Mouse (Mus musculus) adrenal gland, postnatal 25 days (tissue): ENCODE data around the gene Tnpo1. TPM values are rescaled to one million over a fixed set of nuclear protein-coding genes. Genes with fewer than 3 reads are reported as not detected.

ENCODE experiments used
- DNase-seq: peaks from one replicate; pipeline ENCODE4 v3.0.0; 2021; ENCODE audit warnings: mixed read lengths
- long read RNA-seq: library from polyadenylated mRNA; stranded (forward); transcript quantifications from one replicate; pipeline ENCODE4 v2.0.0, GENCODE M21; 2021
- total RNA-seq: library from RNA; stranded (reverse); gene quantifications from 2 replicates; pipeline ENCODE4 v1.2.3, GENCODE M21; 2021

The Tnpo1 gene
- total RNA-seq: 106 and 135 TPM in 2 replicates
- long read RNA-seq, full-length matches to known transcripts: 2 of 20 reads
- long read RNA-seq, partial matches to known transcripts: 2 of 20 reads
- long read RNA-seq, other reads (novel, unspliced or antisense): 16 of 20 reads

GRCm38 (mm10) chr13:98926213-98926957, at the start of gene Tnpo1:
Tnpo1 (minus strand) TSS chr13:98926384.
- peak; percentile 96 for DNase-seq

GRCm38 (mm10) chr13:98972090-98972489, 45.9 kb upstream of the Tnpo1 start:
- no peak for DNase-seq

- DNase-seq: no peak
Measured at GRCm38 (mm10) chr13:98971641-98972040, 45.5 kb upstream of the Tnpo1 start.

- no peak for DNase-seq
Measured at GRCm38 (mm10) chr13:98968517-98968916, 42.3 kb upstream of the Tnpo1 start.

- no peak for DNase-seq
Measured at GRCm38 (mm10) chr13:98967942-98968341, 41.8 kb upstream of the Tnpo1 start.

- DNase-seq: no peak
Measured at GRCm38 (mm10) chr13:98966583-98966982, 40.4 kb upstream of the Tnpo1 start.

- no peak for DNase-seq
Measured at GRCm38 (mm10) chr13:98963612-98964011, 37.4 kb upstream of the Tnpo1 start.

GRCm38 (mm10) chr13:98958177-98958576, 32.0 kb upstream of the Tnpo1 start:
- no peak for DNase-seq

GRCm38 (mm10) chr13:98956209-98956608, 30.0 kb upstream of the Tnpo1 start:
- no peak for DNase-seq

GRCm38 (mm10) chr13:98955676-98956075, 29.5 kb upstream of the Tnpo1 start:
- DNase-seq: no peak

- DNase-seq: peak; percentile 23
Measured at GRCm38 (mm10) chr13:98955226-98955625, 29.0 kb upstream of the Tnpo1 start.

GRCm38 (mm10) chr13:98953830-98954229, 27.6 kb upstream of the Tnpo1 start:
- no peak for DNase-seq

GRCm38 (mm10) chr13:98951951-98952350, 25.8 kb upstream of the Tnpo1 start:
- no peak for DNase-seq

GRCm38 (mm10) chr13:98948146-98948545, 22.0 kb upstream of the Tnpo1 start:
- DNase-seq: no peak

GRCm38 (mm10) chr13:98946434-98946833, 20.2 kb upstream of the Tnpo1 start:
- DNase-seq: no peak

- DNase-seq: no peak
Measured at GRCm38 (mm10) chr13:98945908-98946307, 19.7 kb upstream of the Tnpo1 start.

- no peak for DNase-seq
Measured at GRCm38 (mm10) chr13:98945381-98945780, 19.2 kb upstream of the Tnpo1 start.

GRCm38 (mm10) chr13:98944620-98945081, 18.5 kb upstream of the Tnpo1 start:
- DNase-seq: no peak

GRCm38 (mm10) chr13:98942360-98942759, 16.2 kb upstream of the Tnpo1 start:
- no peak for DNase-seq

GRCm38 (mm10) chr13:98941829-98942343, 15.7 kb upstream of the Tnpo1 start:
- no peak for DNase-seq

GRCm38 (mm10) chr13:98937108-98937507, 10.9 kb upstream of the Tnpo1 start:
- no peak for DNase-seq

- no peak for DNase-seq
Measured at GRCm38 (mm10) chr13:98928908-98929307, 2.7 kb upstream of the Tnpo1 start.

GRCm38 (mm10) chr13:98926958-98927242, 716 bp upstream of the Tnpo1 start:
- no peak for DNase-seq
